Mouse (Mus musculus) kidney, adult 2 months (tissue): ENCODE data around the gene Carmil1.

Source experiments
- CTCF ChIP-seq: fragments of 200-500 bp; conservative IDR thresholded peaks from 2 replicates; pipeline ENCODE4 v1.5.1; 2011; ENCODE audit warnings: low read depth, mild to moderate bottlenecking, control low read depth, low read length, moderate library complexity, mixed read lengths; ENCODE audit not compliant: insufficient read depth, insufficient read length
- POLR2A ChIP-seq: fragments of 200-500 bp; IDR thresholded peaks from one replicate; pipeline ENCODE4 v1.6.1; 2011; ENCODE audit warnings: low read depth, low read length, control low read depth

- no peak for TF ChIP-seq CTCF
- TF ChIP-seq POLR2A = no peak
Measured at GRCm38 (mm10) chr13:24082153-24082552, 198.4 kb downstream of the Carmil1 start.
